Mouse (Mus musculus) regulatory T cell (primary cell): ENCODE data around the gene Fam171a1.
"Not testable (repeated sequence)": the region's sequence is repeated elsewhere in the genome, so short reads cannot be mapped to it uniquely, and the experiment has no call there.

ENCODE experiments used
- in situ Hi-C: fragments of 300-600 bp; cut with MboI, MseI; formaldehyde crosslinking; loops from one replicate; pipeline ENCODE4 v1.15.1; 2025; ENCODE audit warnings: high pct_unique_total_duplicates

Fam171a1 gene

DNA sequence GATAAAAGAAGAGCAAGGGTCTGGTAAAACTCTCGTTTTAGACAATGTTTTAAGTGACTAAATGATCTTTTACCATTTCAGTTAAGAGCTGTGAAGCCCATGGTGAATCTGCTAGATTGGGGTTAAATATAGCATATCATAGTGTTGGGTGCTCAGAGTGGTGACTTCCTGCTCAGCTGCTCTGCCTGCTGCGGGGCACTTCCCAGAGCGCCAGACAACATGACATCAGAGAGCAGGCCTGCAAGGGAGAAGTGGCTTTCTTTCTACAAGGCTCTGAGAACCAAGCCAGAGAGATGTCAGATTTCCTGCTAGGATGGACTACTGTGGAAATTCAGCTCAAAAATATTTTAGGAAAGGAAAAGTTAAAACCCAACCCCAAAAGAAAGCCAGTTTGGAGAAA lies 57.8 kb downstream of the Fam171a1 start:
- in situ Hi-C loops, result no loop called here

DNA sequence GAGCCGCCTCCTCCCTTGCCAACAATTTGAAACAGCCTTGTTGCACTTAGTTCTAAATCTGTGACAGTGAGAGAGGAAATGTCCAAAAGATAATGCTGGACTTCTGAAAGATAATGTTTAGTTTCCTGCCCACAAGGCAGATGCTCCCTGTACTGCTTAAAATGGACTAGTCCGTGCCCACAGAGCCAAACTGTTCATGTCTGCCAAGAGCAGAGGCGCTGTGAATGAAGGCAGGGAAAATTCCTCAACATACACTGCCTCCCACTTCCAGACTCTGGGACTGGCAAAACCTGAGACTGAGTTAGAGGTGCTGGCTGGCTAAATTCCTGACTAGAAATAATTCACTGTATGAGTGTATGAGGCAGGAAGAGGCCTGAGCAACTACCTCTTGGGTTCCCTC lies 58.6 kb downstream of the Fam171a1 start:
- in situ Hi-C loops, result no loop called here

DNA sequence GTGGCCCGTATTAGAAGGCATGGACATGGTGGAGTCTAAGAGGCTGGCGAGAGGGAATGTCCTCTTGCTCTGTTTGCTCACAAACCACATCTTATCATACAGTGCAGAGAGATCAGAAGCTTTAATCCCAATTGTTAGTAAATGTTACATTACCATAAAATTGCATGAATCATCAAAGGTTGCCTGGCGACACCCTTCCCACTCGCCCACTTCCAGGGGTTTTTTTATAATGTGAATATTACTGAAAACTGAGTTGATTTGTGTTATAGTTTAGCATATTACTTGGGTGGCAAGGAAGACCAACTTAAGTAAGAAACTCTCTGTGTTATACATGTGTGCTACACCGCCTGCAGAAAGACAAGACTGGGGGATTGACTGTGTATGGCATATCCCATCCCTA lies 60.9 kb downstream of the Fam171a1 start:
- in situ Hi-C loops, result loop anchor here (25.0 kb wide), 1 partner anchor 1162 kb away; no protein-coding TSS in a partner anchor

DNA sequence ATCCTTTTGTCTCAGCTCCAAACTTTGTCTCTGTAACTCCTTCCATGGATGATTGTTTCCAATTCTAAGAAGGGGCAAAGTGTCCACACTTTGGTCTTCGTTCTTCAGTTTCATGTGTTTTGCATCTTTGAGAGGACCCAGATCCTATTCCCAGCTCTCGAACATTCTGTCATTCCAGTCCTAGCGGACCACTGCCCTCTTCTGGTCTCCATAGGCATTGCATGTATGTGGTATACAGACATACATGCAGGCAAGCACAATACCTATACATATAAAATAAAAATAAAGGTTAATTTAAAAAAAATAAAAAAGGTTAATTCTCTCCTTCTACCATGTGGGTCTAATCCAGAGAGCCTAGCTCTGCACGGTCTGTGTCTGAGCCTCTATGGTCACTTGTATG lies 62.0 kb downstream of the Fam171a1 start:
- in situ Hi-C loops, result loop anchor here (25.0 kb wide), 1 partner anchor 1161 kb away; no protein-coding TSS in a partner anchor

DNA sequence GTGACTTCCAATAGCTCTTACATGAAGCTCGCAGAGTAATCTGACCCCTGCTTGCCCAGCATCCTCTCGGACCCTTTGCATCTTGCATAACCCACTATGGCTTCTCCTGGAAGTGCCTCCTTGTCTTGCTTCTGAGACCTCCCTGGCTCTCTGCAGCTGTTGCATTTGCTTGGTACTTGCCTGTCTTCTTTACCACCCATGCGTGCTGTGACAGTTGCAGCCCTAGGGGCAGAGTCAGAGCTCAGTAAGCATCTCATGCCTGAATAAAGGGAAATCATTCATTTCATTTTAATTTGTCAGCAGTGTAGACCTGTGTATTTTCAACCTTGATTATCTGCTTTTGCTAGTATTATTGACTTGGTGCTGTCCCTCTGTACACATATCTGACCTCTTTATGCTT lies 62.7 kb downstream of the Fam171a1 start:
- in situ Hi-C loops, result loop anchor here (25.0 kb wide), 1 partner anchor 1161 kb away; no protein-coding TSS in a partner anchor

DNA sequence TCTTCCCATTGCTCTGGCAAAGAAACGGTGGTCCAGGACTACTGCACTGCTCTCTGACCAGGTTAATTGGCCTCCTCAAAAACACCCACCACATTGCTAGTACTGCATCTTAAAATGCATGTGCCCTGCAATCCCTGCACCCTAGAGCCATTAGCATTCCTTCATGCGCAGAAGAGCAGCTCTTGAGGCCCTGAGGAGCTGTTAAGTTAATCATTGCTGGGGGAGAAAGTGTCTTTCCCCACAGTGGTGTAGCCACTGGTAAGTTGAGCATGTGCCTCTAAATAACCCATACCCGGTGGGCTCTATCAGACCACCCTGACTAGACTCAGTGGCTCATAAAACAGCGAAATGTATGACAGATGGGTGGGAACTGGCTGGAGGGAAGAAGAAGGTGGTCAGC lies 66.5 kb downstream of the Fam171a1 start:
- in situ Hi-C loops, result loop anchor here (25.0 kb wide), 1 partner anchor 1157 kb away; no protein-coding TSS in a partner anchor

DNA sequence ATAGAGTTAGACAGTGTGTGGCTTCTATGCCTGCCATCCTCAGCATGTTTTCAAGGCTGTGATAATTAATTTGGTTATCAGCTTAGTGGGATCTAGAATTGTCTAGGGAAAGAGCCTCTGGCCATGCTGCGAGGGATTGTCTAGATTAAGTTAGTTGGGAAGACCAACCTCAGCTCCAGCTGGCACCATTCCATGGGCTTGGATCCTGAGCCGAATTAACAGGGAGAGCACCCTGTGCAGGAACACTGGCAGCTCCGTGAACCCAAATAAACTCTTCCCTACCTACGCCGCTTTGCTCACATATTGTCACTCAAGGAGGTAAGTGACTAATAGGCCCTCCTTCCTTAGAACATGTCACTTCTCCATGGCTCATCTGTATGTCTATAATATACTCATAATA lies 69.6 kb downstream of the Fam171a1 start:
- in situ Hi-C loops, result loop anchor here (25.0 kb wide), 1 partner anchor 1154 kb away; no protein-coding TSS in a partner anchor

DNA sequence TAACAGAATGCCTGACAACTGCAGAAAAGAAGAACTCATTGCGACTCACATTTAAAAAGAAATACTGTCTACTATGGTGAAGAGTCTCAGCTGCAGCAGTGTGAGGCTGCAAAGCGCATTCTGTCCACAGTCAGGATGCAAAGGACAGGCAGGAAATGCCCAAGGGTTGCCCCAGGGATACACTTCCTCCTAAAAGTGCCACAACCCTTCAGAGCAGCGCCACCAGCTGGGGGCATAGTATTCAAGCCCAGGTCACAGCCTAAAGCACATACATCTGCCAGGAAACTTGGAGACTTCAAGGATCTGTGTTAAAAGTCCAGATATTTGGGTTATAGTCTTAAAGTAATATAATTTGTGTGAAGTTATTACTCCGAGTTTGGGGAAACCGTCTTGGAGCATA lies 71.3 kb downstream of the Fam171a1 start:
- in situ Hi-C loops, result loop anchor here (25.0 kb wide), 1 partner anchor 1152 kb away; no protein-coding TSS in a partner anchor

DNA sequence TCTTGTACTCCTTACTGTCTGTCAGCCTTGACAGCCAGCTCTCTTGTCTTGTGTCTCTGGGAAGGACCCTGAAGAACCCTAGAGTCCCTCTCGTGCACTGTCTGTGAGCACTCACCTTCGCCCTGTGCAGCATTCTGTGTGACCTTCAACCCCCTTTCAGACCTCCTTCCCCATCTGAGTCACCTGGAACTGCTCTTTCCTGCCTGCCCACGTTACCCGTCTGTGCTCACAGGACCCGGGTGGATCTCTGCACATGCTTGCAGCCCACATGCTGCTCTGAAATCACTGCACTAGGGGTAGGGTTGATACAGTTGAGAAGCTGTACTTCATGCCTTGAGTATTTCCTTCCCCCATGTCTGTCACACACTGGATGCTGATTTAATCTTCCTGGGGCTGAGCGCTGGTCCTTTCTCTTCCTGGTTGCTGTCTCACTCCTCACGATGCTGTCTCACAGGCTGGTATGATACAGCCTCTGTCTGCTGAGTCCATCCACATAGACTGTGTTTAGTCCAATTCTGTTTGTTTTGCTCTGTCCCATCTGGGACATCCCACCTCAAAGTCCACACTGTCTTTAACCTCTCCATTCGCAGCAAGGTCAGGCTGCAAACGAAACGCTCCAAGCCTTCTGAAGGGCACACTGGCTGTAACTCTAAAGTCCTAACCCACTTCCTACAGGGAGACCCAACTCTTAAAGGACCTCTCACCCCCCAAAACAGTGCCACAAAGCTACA lies 74.9 kb downstream of the Fam171a1 start:
- in situ Hi-C loops, result loop anchor here (25.0 kb wide), 1 partner anchor 1148 kb away; no protein-coding TSS in a partner anchor

DNA sequence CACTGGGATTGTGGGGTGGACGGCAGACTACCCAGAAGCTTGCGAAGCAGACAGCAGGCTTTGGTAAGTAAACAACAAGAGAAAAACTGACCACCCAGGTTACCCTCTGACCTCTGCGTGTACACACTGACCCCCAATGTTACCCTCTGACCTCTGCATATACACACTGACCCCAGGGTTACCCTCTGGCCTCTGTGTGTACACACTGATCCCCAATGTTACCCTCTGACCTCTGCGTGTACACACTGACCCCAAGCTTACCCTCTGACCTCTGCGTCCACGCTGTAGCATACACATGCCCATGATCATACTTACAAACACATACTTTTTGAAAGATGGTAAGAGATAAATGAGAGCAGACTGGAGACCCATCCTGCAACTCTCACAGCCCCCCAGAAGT lies 77.1 kb downstream of the Fam171a1 start:
- in situ Hi-C loops, result loop anchor here (25.0 kb wide), 1 partner anchor 1146 kb away; no protein-coding TSS in a partner anchor

DNA sequence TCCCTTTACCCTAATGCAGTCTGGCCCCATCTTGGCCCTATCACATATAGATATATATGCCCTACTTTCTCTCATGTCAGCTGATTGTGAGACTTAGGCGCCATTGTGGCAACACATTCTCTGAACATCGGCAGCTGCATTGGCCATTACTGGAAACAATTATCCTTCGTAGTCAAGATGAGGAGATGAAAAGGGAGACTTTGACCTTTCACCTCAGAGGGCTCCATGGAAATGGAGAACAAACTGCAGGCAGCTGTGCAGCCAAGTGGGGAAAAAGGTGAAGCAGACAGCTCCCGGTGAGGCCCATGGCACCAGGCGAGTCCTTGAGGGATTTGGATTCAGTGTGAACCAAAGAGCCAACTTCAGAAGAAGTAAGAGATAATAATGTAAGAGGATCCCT lies 81.5 kb downstream of the Fam171a1 start:
- in situ Hi-C loops, result loop anchor here (25.0 kb wide), 1 partner anchor 1142 kb away; no protein-coding TSS in a partner anchor

DNA sequence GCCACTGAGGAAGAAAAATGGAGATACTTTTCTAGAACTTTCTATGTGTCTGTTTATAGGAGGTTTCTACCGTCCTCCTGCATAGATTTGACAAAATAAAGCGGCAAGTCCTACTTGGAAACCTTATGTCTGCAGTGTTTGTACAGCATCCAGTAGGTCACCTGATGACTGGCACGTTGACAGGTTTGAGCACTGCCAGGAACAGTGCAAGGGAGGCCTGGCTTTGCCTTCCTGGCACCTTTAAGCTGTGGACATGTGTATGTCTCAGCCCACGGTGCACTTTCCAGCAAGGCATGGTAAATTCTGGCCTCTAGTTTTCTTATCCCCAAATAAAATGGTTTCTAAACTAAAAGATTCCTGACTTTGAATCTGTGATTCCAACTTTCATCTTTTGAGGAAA lies 86.4 kb downstream of the Fam171a1 start:
- in situ Hi-C loops, result no loop called here

DNA sequence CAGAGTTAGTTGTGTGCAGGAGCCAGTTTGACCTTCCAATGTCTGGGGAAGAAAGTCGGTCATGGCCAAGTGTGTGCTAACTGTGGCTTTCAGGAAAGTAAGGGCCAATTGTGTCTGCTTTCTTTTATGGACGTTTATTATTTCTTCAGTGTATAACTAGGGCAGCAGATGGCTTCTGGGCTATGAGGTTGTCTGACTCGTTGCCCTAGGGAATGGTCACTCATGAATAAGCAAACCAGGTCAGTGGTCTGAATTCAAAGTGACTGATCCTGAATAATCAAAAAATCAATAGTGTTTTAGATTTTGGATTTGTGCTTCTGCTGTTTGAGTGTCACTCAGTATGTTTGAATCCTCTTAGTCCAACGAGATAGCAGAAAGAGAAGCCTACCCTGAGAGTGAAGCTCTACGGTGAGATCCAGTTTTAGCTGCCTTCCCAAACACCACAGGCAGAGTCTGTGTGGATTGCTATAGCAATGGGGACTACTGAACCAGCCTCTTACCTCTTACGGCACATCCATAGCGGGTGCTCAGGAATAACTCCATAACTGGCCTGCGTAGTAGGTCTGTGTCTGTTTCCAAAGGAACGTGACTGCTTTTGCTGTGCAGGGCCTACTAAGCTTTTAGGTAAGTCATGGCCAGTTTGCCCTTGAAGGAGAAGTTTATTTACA lies 93.1 kb downstream of the Fam171a1 start:
- in situ Hi-C loops, result no loop called here

DNA sequence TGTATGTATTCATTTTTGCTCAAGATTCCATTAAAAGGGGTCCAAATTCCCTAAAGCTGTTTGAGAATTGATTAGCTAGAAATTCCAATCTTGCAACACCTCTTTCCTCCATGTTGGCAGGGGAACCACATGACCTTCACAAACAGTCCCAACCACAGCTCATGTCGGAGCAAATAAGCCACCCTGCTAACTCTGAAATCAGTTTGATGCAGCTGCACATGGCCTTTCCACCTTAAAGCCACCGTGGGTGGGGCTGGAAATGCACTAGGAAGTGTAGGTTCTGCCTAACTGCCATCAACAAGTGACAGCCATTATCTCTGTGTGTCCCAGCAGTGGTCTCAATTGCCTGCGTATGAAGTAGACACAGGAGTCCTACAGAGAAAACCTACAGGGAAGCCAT lies 101.5 kb downstream of the Fam171a1 start:
- in situ Hi-C loops, result no loop called here

DNA sequence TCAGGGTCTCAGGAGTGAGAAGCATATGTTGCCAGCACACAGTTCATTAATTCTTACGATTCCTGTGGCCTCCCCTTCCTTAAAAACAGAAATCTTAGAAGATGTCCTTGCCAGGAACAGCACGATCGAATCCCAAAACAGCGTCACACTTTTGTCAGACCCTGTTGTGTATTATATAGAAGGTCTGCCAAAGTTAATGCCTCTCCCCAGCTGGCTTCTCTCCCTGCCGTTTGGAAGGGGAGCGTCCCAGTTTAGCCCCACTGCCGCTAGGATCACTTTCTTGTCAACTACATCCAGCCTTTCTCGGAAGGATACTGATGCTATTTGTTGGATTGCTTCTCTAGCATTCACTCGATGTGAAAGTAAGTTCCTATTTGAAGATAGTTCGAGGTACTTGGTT lies 102.6 kb downstream of the Fam171a1 start:
- in situ Hi-C loops, result no loop called here

DNA sequence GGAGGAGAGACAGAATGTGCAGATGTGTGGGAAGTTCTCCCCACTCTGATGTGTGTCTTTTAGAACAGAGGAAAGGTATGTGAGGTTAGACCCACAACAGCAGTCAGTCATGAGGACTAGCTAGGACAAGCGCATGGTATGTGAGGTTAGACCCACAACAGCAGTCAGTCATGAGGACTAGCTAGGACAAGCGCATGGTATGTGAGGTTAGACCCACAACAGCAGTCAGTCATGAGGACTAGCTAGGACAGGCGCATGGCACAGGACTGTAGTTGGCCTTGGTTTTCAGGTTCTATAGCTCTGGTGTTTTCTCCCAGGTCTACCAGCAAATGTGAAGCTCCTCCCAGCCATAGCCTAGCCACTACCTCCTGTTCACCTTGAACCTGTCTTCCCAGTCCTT lies 103.6 kb downstream of the Fam171a1 start:
- in situ Hi-C loops, result not testable (repeated sequence)

DNA sequence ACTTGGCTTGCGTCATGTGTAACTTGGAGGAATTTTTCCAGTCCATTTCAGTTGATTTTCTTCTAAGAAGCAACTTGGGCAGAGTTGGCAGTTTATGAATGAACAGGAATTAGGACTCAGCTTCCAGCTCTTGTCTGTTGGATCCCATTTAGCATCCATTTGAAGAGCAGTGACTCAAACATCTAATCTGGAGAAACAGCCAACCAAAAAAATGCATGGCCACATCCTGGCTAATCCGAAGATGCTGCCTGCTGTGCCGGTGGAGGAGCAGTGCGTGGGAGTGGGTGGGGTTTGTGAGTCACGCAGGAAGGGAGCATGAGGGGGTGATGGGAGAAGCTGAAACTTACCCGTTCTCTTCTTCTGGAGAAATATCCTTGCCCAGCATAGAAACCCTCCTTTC lies 104.2 kb downstream of the Fam171a1 start:
- in situ Hi-C loops, result no loop called here

DNA sequence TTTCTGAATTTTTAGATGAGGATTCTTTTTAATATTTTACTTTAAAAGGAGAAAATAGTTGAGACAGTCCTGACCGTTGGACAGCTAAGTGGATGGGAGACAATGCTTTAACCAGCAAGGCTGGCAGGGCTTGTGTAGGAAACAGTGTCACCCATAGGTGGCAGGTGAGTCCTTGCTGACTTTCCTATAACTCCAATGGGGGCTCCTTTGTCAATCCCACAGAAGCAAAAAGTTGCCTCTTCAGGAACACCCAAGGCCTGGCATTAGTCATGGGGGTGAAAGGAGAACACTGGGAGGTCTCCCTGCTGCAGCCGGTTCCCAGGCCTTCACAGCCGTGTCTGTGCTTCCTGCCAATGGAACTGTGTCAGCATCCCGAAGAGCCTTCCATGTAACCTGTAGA lies 114.5 kb downstream of the Fam171a1 start:
- in situ Hi-C loops, result loop anchor here (10.0 kb wide), 1 partner anchor 1816 kb away; no protein-coding TSS in a partner anchor

DNA sequence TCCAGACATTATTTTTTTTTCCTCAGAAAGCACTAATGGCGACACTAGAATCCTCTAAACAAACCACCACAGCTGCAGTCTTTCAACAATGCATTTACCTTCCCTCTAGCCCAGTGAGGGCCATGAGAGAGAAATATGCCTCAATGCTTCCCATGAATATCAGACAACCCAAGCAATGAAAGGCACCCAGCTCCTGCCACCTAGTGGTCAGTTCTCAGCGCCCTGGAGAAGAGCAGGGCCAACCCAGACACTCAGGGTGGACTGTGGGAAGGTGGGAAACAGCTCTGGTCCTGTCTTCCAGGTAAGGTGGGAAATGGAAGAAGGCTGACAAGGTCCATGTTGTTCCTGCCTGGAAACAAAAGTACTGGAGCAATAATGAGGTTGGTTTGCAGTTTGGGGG lies 115.0 kb downstream of the Fam171a1 start:
- in situ Hi-C loops, result loop anchor here (10.0 kb wide), 1 partner anchor 1816 kb away; no protein-coding TSS in a partner anchor

DNA sequence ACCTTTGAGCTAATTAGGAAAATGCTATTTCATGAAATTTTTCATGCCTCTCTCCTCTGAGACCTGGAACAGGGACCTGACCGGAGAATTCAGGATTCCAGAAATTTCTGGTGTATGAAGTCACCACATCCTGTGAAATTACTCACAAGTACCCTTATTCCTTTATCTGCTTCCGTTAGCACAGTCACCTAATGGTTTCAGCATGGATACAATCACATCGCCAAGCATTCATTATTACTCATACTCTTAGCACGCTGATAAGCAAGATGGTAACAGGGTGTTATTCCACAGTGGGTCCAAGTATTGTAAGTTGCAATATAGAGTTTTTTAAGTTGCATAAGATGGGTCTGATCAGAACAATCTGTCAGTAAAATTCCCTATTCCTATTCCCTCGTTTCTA lies 125.2 kb downstream of the Fam171a1 start:
- in situ Hi-C loops, result no loop called here

DNA sequence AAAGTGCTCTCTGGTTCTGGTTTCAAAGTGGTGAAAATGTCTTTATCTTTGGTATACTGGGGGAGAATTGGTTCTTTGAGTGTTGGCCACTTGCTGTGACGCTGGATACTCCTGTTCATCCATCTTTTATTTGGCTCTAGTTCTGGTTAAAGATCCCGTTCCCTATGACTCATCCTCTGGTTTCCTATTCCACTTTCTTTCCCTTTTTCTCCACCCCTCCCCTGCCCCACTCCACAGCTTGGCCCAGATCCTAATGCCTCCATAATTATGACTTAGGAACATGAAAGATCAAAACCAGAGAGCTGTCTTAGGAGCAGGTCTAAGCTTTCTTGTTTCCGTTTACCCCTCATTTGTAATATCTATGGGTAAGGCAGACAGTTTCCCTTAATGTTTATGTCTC lies 130.2 kb downstream of the Fam171a1 start:
- in situ Hi-C loops, result no loop called here

DNA sequence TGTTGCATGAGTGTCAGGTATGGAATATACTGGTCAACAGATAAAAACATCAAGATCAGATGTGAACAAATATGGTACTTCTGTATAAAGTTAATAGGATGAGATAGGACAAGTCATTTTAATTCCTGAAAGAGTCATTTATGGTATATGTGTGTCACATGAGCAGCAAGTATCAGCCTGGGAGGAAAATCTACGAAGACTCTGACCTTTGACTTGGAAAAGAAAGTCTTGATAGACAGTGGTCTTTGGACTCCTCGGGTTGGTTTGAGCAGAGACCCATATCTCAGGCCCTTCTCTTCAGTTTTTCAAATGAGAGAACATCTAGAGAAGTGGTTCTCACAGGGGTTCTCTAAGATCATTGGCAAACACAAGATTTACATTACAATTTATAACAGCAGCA lies 137.3 kb downstream of the Fam171a1 start:
- in situ Hi-C loops, result no loop called here

DNA sequence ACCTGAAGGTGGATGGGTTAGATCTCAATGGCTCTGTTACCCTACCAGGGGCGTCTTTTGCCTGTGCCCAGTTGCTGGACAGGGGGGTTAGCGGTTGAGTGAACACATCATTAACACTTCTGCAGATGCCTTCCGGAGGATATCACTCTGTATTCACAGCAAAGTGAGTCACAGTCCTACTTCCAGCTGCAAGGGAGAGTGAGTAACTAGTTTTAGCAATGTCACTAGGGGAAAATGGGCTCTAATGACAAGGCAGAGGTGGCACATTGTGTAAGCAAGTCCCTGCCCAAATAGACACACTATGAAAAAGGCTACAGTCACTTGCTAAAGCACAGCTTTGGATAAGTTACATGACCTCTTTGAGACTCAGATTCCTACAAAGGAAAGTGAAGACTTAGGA lies 152.4 kb downstream of the Fam171a1 start:
- in situ Hi-C loops, result no loop called here
